Mouse (Mus musculus) stomach, postnatal 0 days (tissue): ENCODE results near the gene Tceanc2.

Experiments used
- CTCF ChIP-seq: IDR thresholded peaks from 2 replicates; pipeline ENCODE4 v1.5.1; 2016; ENCODE audit warnings: antibody characterized with exemption, low read depth, mild to moderate bottlenecking, moderate library complexity
- EP300 ChIP-seq: optimal IDR thresholded peaks from 2 replicates; pipeline ENCODE3; 2016; ENCODE audit warnings: antibody characterized with exemption

GRCm38 (mm10) chr4:107179561-107179960 is 645 bp upstream of the Tceanc2 start:
- TF ChIP-seq CTCF (no peak), EP300 (no peak)
